Mouse (Mus musculus) cerebral cortex, adult 2 months (tissue): ENCODE data around the gene Zmiz1.

Experiments
- WGBS: fragments of 180-500 bp; shearing (Covaris S2); methylation state at CpG from one replicate; pipeline ENCODE4 v1.1.7; 2018; 5-methylcytosine and 5-hydroxymethylcytosine counted together

Zmiz1 gene

DNA sequence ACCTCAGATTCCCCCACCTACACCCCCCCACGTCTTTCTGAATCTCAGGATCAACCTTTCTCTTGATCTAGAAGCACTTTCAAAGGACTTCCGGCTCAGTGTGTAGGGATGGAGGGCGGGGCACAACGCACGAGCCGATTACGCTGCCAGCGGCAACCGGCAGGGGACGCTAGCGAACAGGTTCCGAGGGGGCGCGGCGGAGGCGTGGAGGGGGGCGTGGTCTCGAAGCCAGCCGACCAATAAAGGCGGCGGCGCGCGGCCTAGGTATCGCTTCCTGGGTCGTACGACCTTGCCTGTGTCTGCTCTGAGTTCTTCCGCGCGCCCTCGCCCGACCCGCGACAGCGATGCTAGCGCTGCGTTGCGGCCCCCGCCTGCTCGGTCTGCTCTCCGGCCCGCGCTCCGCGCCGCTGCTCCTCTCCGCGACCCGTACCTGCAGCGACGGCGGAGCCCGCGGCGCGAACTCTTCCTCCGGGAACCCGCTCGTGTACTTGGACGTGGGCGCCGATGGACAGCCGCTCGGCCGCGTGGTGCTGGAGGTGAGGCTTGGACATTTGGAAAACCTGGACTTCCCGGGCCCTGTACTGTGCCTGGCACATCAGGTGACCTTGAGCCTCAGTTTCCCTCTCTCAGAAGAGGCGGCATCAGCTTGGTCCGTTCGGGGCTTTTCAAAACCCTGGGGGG lies 235.0 kb downstream of the Zmiz1 start, which contains the start of gene Ppif:
TSS of gene Ppif (plus strand) at position 267 of the 681 bp plus-strand sequence.
- under 1% methylated on average over 70 of the region's 70 CpGs for WGBS

DNA sequence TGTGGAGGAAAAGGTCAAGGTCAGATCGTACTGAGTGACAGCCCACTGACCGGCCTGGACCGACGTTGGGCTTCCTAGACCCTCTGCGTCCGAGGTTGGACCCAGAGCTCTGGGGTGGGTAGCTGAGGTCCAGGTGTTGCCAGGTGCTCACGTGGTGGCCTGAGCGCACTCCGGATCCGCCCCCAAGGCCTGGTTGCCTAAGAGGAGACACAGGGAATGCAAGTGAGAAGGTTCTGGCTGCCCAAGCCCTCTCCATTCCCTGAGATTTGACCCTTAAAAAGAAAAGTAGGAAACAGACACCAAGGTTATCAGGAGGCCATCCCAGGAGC lies 235.5 kb downstream of the Zmiz1 start:
- 4% methylated on average over 10 of the region's 10 CpGs for WGBS

DNA sequence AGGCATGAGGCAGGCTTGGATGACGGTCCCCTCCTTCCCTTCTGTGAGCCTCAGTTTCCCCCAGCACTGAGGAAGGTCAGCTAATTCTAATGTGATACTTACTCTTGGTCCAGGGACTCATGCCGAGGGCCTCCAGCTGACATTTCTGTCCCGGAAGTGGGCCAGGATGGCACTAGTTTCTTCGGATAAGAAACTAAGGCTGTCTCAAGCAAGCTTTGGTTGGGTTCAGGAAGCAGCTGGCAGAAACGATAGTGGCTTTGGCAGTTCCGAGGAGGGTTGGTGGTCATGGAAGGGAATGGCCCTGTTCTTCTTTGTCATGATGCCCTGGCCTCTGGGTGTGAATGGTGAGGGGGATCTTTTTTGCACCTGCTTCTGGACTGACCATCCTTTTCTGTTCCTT lies 236.1 kb downstream of the Zmiz1 start:
- WGBS, result 42% methylated on average over 6 of the region's 6 CpGs

DNA sequence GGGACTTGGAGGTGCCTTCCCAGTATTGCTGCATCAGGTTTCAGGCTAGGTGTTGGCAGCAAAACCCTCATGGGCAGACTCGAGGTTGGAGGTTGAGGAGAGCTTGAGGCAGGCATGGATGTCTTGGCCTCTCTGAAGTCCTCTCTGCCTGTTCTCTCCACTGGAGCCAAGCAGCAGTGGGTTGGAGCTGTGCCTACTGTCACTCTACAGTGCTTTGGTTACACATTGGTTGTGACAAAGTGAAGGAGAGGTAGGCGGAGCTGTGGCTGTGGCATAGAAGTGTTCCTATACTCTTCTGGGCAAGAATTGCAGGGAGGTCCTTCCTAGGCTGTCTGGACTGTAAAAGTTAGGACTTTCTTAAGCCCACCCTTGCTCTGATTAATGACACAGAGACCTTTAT lies 237.4 kb downstream of the Zmiz1 start:
- 67% methylated on average over 2 of the region's 2 CpGs for WGBS

DNA sequence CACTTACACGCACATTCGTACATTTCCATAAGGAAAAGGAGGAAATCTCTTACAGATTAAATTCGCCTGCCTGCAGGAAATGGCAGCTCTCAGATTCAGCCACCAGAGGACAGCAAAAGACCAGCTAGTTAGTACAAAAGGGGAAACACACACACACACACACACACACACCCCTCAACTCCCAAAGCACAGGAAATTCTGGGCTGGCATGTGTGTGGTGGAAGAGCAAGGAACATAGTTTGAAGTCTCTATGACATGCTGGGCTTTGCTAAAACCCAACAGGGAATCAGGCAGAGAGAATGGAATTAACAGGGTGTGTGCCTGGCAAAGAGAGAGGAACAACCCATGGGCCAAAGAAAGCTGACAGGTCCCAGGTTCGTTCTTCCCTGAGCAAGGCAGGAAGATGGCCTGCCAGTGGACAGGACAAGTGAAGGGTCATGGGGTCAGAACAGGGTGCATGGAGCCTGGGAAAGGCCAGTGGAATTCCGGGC lies 248.8 kb downstream of the Zmiz1 start:
- 47% methylated on average over 5 of the region's 5 CpGs for WGBS

DNA sequence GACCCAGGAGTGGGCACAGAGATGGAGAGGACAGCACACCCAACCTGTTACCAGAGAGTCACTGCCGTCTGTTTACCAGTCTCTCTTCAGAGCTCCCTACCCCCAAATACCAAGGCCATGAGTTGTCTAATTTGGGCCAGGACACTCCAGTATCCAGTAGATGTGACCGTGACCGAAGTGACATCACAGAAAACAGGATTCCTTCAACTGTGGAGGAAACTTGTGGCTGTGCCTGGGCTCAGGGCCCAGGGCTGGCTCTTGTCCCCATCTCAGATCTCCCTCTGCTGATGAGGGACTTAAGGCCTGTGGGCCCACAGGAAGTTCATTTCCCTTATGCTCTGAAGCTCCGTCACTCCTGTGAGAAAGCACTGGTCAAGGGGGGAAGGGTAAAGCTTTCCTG lies 249.5 kb downstream of the Zmiz1 start:
- WGBS, result 55% methylated on average over 4 of the region's 4 CpGs

DNA sequence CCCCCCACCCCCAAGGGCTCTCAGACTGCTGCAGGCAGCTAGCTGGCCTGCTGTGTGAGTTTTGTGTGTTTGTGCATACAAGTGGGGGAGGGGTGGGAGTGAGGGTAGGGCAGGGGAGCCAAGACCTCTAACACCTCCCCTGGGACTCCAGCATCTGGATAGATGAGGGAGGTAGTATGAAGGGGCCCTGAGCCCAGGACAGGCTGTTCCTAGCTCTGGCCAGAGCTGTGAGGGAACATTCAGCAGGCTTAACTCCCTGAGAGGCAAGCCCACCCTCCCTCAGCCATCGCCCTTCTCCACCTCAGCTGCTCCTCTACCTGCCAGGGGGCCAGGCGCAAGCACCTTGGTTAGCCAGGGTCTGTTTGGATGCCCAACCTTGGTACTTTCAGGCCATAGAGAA lies 249.9 kb downstream of the Zmiz1 start:
- WGBS, result 95% methylated on average over 2 of the region's 2 CpGs

DNA sequence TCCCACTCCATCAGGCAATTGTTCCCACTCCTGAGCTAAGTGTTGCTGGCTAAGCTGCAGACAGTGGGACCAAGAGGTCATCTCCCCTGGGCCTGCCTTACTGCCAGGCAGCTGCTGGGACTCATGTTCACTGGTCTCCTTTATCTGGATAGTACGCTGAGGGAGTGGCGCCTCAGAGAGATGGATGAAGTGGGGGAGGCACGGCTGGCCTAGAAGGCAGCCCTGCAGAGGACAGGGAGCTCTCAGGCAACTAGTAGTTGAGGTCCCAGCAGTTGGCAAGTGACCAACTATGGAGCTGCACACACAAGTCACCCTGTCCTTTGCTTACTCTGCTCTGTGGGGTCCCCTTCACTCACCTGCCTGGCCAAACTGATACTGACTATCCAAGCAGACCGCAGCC lies 251.1 kb downstream of the Zmiz1 start:
- 86% methylated on average over 4 of the region's 4 CpGs for WGBS

DNA sequence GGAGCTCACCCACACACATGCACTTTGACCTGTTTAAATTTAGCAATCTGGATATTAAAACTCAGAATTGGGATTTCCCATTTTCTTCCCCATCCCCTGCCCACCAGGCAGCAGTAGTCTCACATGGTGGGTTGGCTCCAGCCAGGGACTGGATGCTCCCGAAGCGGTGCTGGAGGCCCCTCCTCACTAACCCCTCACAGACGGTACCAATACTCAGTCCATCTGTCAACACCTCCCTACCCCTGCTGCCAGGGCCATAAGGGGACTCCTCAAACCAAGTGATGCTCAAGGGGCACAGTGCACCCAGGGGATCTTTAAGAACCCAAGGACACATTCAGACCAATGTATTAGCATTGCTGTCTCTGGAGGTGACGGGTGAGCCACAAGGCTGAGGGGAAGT lies 251.7 kb downstream of the Zmiz1 start:
- 81% methylated on average over 4 of the region's 4 CpGs for WGBS

DNA sequence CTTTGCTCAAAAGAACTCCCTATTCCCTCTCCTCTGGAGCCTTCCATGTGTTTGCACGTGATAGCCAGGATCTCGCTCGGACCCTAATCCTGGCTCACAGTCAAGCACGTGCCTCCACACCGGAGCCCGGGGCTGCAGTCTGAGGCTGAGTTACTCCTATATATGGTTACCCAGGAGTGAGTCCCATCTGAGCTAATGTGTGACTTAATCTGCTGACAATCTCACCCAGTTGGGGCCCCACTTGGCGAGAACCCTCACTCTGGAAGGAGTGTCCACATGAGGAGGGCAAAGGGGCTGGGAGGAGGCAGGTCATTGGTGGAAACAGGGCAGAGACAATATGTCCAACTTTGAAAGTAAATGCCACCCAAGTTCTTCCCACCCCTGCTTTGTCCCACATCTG lies 252.2 kb downstream of the Zmiz1 start:
- 72% methylated on average over 7 of the region's 7 CpGs for WGBS

DNA sequence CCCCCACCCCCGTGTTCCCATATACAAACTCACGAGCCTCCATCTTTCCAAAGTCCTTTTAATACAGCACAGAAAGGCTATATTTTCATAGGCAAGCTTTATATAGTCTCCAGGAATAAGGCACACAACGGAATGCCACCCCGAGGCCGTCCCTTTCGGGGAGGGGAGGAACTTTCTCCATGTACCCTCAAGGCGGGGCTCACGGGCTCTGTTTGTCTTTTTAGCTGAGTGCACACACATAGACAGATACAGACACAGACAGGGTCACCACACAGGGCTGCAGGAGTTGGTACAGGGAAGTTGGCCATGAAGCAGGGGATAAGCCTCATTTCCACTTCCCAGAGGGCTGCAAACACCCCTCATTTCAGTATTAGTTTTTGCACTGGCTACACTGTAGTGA lies 252.6 kb downstream of the Zmiz1 start:
- 82% methylated on average over 8 of the region's 8 CpGs for WGBS

DNA sequence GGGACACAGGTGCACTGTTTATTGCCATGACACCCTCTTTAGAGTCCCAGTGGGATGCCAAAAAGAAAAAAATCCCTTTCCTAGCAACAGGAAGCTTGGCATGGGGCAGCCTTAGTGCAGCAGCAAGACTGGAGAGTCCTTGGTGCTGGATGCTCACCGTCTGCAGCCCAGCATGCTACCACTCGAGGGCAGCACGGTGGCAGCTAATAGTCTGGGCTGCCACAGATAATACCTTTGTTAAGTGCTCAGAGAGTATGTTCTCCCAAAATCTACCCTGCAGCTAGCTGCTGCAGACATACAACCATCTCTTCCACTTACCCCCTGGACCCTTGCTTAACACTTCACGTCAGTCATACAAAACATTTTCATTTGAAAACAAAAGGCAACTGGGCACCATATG lies 254.5 kb downstream of the Zmiz1 start:
- 32% methylated on average over 4 of the region's 4 CpGs for WGBS
